Mouse (Mus musculus) limb, embryonic 14.5 days (tissue): ENCODE measurements at regions not wholly inside any gene's neighbourhood (a gene's known extent, or its start where the extent isn't known, plus 50 kb on each side); places are given as distances from the start of the nearest gene placed in this dataset.
"Not testable (repeated sequence)": the region's sequence is repeated elsewhere in the genome, so short reads cannot be mapped to it uniquely, and the experiment has no call there.

Experiments used
- ATAC-seq: fragments of 200-750 bp; cut with Nextera tagmentation; 2 replicates; pipeline ENCODE4 v1.8.0; 2017; ENCODE audit warnings: low read depth, moderate number of reproducible peaks, moderate TSS enrichment; ENCODE audit not compliant: low FRiP score
- DNase-seq: peaks from one replicate; pipeline ENCODE4 v3.0.0-alpha.2; 2015; ENCODE audit warnings: low spot score
- H3K27ac ChIP-seq: fragments of 300-500 bp; sonication (generic); replicated peaks from 2 replicates; pipeline ENCODE4 v1.5.1; 2014; ENCODE audit warnings: low read depth, mild to moderate bottlenecking, low read length, moderate library complexity, mixed read lengths
- H3K27me3 ChIP-seq: fragments of 300-500 bp; sonication (generic); 2 replicates; pipeline ENCODE4 v1.6.1; 2014; ENCODE audit warnings: low read length, mixed read lengths; ENCODE audit not compliant: control insufficient read depth, insufficient read depth
- H3K36me3 ChIP-seq: fragments of 300-500 bp; sonication (generic); 2 replicates; pipeline ENCODE4 v1.6.1; 2014; ENCODE audit warnings: mild to moderate bottlenecking, low read length, moderate library complexity, mixed read lengths; ENCODE audit not compliant: control insufficient read depth, insufficient read depth
- H3K4me1 ChIP-seq: fragments of 300-500 bp; sonication (generic); 2 replicates; pipeline ENCODE4 v1.6.1; 2014; ENCODE audit warnings: antibody characterized with exemption, low read length, mixed read lengths; ENCODE audit not compliant: control insufficient read depth, insufficient read depth
- H3K4me2 ChIP-seq: fragments of 300-500 bp; sonication (generic); replicated peaks from 2 replicates; pipeline ENCODE4 v1.6.1; 2014; ENCODE audit warnings: low read depth, mild to moderate bottlenecking, low read length, moderate library complexity; ENCODE audit not compliant: severe bottlenecking
- H3K4me3 ChIP-seq: fragments of 300-500 bp; sonication (generic); replicated peaks from 2 replicates; pipeline ENCODE4 v1.5.1; 2014; ENCODE audit warnings: low read length
- H3K9ac ChIP-seq: fragments of 300-500 bp; sonication (generic); 2 replicates; pipeline ENCODE4 v1.6.1; 2014; ENCODE audit warnings: mild to moderate bottlenecking, low read depth, low read length, moderate library complexity; ENCODE audit not compliant: severe bottlenecking
- H3K9me3 ChIP-seq: fragments of 300-500 bp; sonication (generic); 2 replicates; pipeline ENCODE4 v1.6.1; 2016; ENCODE audit warnings: low read length; ENCODE audit not compliant: control insufficient read depth
- POLR2A ChIP-seq: fragments of 200-500 bp; IDR thresholded peaks from 2 replicates; pipeline ENCODE4 v1.8.0; 2012; ENCODE audit warnings: inconsistent platforms, mild to moderate bottlenecking, moderate library complexity, borderline replicate concordance; ENCODE audit not compliant: insufficient read depth, insufficient read length; ENCODE audit errors: extremely low read depth
- WGBS: fragments of 180-500 bp; shearing (Covaris S2); extraction: QIAGEN DNeasy Blood & Tissue Kit; methylation state at CpG from one replicate; pipeline ENCODE4 v1.1.7; 2014; 5-methylcytosine and 5-hydroxymethylcytosine counted together

DNA sequence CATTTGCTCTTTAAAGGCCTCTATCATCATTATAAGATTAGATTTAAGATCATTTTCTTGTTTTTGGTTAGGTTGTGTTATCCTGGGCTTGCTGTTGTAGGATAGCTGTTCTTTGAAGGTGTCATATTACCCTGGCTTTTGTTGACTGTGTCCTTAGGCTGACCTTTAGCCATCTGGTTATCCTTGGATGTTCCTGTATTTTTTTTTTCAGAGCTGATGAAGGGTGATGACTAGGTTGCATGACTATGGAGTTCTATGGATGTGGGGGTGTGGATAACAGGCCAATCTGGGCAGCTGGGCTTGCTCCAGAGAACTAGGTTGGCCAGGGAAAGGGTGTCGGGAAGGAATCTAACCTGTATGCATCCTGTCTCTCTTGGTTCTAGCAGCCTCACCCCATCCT is 74.2 kb downstream of the Dmrta1 start:
- no peaks in the 10 kb centered on the region for H3K4me1 ChIP-seq
- no peak overlapping the region for H3K27ac ChIP-seq
- H3K27me3 ChIP-seq: no peaks in the 10 kb centered on the region
- no peak overlapping the region for H3K9ac ChIP-seq
- no peak for DNase-seq
- 61% methylated on average over 1 of the region's 1 CpGs for WGBS
- no peak overlapping the region for H3K4me3 ChIP-seq
- no peak for ATAC-seq
- no peak for TF ChIP-seq POLR2A
- H3K4me2 ChIP-seq: no peak overlapping the region
- H3K36me3 ChIP-seq: no peaks in the 10 kb centered on the region
- H3K9me3 ChIP-seq: no peaks in the 10 kb centered on the region

DNA sequence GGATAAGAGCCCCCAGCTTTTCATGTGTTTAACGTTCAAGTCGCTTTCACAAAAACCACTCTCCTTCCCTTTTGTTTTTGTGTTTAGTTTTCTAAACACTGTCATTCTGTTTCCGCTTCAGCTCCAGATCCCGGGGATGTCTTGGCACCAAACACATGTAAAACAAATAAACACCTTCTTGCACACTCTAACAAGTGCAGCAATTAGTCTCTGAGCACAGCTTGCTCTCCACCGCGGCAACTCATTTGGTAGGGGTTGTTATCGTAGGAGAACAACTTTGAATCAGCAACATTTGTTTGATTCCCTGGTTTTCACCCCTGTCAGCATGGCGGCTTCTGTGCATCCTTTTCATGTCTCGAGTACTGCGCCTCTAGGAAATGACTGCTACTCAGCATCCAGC is 97.0 kb downstream of the Dmrta1 start:
- Histone ChIP-seq H3K4me3 (no peak overlapping the region), H3K27ac (no peak overlapping the region), H3K9ac (no peak overlapping the region), H3K9me3 (no peaks in the 10 kb centered on the region), H3K36me3 (no peaks in the 10 kb centered on the region), H3K27me3 (no peaks in the 10 kb centered on the region), H3K4me2 (no peak overlapping the region), H3K4me1 (no peaks in the 10 kb centered on the region)
- ATAC-seq (no peak), DNase-seq (no peak)
- 42% methylated on average over 10 of the region's 10 CpGs for WGBS
- no peak for TF ChIP-seq POLR2A

DNA sequence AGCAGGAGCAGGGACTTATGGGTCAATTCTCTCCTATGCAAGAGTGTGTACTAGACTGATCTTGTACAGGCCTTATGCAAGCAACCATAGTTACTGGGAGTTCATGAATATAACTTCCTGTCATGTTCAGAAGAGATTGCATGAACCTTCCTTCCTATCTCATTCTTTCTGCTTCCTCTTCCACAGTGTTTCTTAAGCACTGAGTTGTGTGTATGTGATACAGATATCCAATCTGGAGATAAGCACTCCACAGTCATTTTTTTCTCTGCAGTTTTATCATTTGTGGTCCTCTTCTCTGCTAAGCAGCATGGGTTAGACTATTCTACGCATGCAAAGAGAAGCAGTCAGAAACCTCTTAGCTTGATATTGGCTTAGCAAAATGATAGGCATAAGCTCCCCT is 102.3 kb downstream of the Dmrta1 start:
- ATAC-seq: no peak
- no peak overlapping the region for H3K4me3 ChIP-seq
- 92% methylated on average over 1 of the region's 1 CpGs for WGBS
- no peak overlapping the region for H3K4me2 ChIP-seq
- no peaks in the 10 kb centered on the region for H3K9me3 ChIP-seq
- no peak for TF ChIP-seq POLR2A
- no peak overlapping the region for H3K9ac ChIP-seq
- no peak overlapping the region for H3K27ac ChIP-seq
- H3K27me3 ChIP-seq: no peaks in the 10 kb centered on the region
- H3K36me3 ChIP-seq: no peaks in the 10 kb centered on the region
- DNase-seq: no peak
- no peaks in the 10 kb centered on the region for H3K4me1 ChIP-seq

DNA sequence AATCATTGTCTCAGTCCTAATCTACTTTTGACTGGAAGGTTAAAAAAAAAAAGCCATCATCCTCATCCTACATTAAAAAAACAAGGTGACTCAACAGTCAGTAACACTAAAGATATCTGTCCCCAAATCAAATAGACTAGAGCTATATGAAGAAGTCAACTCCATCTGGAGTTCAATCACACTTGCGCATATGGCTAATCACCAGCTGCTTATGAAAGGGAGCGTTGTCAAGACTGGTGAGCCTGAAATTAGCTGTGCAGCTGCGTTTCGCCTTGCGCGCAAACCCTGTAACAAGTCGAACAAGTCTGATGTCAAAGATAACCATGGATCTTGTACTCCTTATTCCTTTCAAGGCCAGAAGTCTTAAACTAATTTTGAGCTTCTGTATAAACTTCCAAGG is 137.6 kb downstream of the Dmrta1 start:
- no peak for ATAC-seq
- DNase-seq: no peak
- WGBS: 90% methylated on average over 7 of the region's 7 CpGs

DNA sequence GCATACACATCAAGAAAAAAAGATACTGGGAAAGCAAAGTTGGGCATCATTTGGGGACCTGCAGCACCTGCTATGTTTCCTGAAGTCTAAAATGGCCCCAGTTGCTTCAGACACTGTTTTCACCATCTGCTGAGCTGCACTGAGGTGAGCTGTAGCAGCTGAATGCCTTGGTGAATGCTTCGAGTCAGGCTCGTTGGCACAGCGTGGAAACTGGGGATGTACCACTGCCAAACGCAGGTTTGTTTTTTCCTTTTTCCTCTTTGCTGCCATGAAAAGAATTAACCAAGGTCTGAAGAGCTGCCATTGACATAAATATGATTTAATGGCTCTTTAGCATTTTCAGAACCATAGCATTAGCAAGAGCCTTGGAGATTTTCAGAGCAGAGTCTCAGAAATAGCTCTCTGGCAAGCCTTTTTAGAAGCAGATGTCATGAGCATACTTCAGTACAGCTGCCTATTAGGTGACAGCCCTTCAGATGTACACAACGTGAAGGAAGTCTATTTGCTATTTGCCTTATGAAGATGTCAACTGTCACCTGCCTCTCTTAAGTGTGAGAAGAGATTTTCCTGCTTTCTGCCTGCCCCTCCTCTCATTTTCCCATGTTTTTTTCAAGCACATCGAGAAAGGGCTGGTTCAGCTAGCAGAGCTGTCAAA is 155.4 kb downstream of the Dmrta1 start:
- ATAC-seq: no peak
- 71% methylated on average over 6 of the region's 6 CpGs for WGBS
- TF ChIP-seq POLR2A: no peak

More for the DNA sequence above, 137.6 kb downstream of the Dmrta1 start:
- H3K9me3 ChIP-seq: no peaks in the 10 kb centered on the region
- no peak overlapping the region for H3K27ac ChIP-seq
- no peak overlapping the region for H3K4me3 ChIP-seq
- TF ChIP-seq POLR2A: no peak
- H3K27me3 ChIP-seq: no peaks in the 10 kb centered on the region
- no peaks in the 10 kb centered on the region for H3K36me3 ChIP-seq
- H3K9ac ChIP-seq: no peak overlapping the region
- H3K4me2 ChIP-seq: no peak overlapping the region
- H3K4me1 ChIP-seq: no peaks in the 10 kb centered on the region

DNA sequence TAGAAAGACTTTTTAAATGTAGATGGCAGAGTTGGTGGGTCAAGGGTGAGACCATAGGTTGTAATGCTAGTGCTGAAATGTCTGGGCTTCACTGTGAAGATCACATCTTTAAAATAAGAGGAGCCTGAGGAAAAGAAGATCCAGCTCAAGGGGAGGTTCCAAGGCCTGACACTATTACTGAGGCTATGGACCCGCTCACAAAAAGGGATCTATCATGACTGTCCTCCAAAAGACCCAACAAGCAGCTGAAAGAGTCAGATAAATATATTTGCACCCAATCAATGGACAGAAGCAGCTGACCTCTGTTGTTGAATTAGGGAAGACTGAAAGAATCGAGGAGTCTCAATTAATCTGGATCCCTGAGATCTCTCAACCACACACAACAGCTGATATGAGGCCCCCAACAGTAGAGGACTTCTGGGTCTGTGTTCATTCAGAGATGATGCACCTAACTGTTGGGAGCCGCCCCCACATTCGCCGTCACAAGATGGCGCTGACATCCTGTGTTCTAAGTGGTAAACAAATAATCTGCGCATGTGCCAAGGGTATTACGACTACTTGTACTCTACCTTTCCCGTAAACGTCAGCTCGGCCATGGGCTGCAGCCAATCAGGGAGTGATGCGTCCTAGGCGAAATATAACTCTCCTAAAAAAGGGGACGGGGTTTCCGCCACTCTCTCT is 196.3 kb downstream of the Dmrta1 start:
- H3K27ac ChIP-seq, H3K4me2 ChIP-seq, H3K36me3 ChIP-seq, H3K4me3 ChIP-seq, H3K27me3 ChIP-seq, H3K4me1 ChIP-seq, H3K9ac ChIP-seq, DNase-seq, H3K9me3 ChIP-seq: not testable (repeated sequence)
- 42% methylated on average over 6 of the region's 15 CpGs for WGBS
- ATAC-seq: peak; percentile 41; the same call in 1 of the 2 replicates

More for the DNA sequence above, 155.4 kb downstream of the Dmrta1 start:
- DNase-seq: no peak
- Histone ChIP-seq H3K4me1 (no peaks in the 10 kb centered on the region), H3K9me3 (no peaks in the 10 kb centered on the region), H3K9ac (no peak overlapping the region), H3K27ac (no peak overlapping the region), H3K4me3 (no peak overlapping the region), H3K4me2 (no peak overlapping the region), H3K36me3 (no peaks in the 10 kb centered on the region), H3K27me3 (no peaks in the 10 kb centered on the region)

DNA sequence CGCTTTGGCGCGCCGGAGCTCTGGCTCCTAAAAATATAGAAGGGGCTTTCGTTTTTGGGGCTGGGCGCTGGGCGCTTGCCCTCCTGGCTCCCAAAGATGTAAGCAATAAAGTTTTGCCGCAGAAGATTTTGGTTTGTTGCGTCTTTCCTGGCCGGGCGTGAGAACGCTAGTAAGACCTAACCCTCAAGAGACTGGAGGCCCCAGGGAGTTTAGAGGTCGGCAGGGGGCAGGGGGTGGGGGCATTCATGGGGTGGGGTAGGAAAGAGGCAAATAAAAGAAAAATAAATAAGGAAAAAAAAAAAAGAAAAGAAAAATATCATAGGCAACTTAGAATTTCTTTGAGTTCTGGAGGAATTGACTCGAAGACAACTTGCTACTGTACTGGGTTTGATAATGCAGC is 196.9 kb downstream of the Dmrta1 start:
- H3K4me1 ChIP-seq, ATAC-seq, H3K9ac ChIP-seq, H3K27me3 ChIP-seq, H3K9me3 ChIP-seq, H3K36me3 ChIP-seq, H3K27ac ChIP-seq, DNase-seq: not testable (repeated sequence)
- Histone ChIP-seq H3K4me3 (peak overlapping the region; percentile 28), H3K4me2 (peak overlapping the region; percentile 49)
- 26% methylated on average over 7 of the region's 14 CpGs for WGBS
